Mouse (Mus musculus) stomach, embryonic 16.5 days (tissue): ENCODE data around the gene Hddc3. TPM values are rescaled to one million over a fixed set of nuclear protein-coding genes. Genes with fewer than 3 reads are reported as not detected.
A peak's percentile ranks its signal among the peaks of the same experiment; 100 is the strongest.

Experiments
- ATAC-seq: fragments of 200-750 bp; cut with Nextera tagmentation; 2 replicates; pipeline ENCODE4 v1.8.0; 2017; ENCODE audit warnings: moderate number of reproducible peaks, moderate TSS enrichment; ENCODE audit not compliant: insufficient read depth, low FRiP score
- H3K27ac ChIP-seq: fragments of 300-500 bp; sonication (generic); 2 replicates; pipeline ENCODE4 v1.5.1; 2014; ENCODE audit warnings: low read length
- H3K27me3 ChIP-seq: fragments of 300-500 bp; sonication (generic); 2 replicates; pipeline ENCODE4 v1.6.1; 2014; ENCODE audit warnings: low read length, control low read depth, mixed read lengths; ENCODE audit not compliant: control insufficient read depth, insufficient read depth
- H3K36me3 ChIP-seq: fragments of 300-500 bp; sonication (generic); 2 replicates; pipeline ENCODE4 v1.6.1; 2014; ENCODE audit warnings: low read length; ENCODE audit not compliant: control insufficient read depth, insufficient read depth
- H3K4me1 ChIP-seq: fragments of 300-500 bp; sonication (generic); 2 replicates; pipeline ENCODE4 v1.6.1; 2014; ENCODE audit warnings: low read length, control low read depth, mixed read lengths; ENCODE audit not compliant: control insufficient read depth, insufficient read depth
- H3K4me2 ChIP-seq: fragments of 300-500 bp; sonication (generic); 2 replicates; pipeline ENCODE4 v1.6.1; 2014; ENCODE audit warnings: low read depth, low read length, mixed read lengths
- H3K4me3 ChIP-seq: fragments of 300-500 bp; sonication (generic); replicated peaks from 2 replicates; pipeline ENCODE4 v1.5.1; 2014; ENCODE audit warnings: mild to moderate bottlenecking, low read length
- H3K9ac ChIP-seq: fragments of 300-500 bp; sonication (generic); 2 replicates; pipeline ENCODE4 v1.6.1; 2014; ENCODE audit warnings: low read length
- H3K9me3 ChIP-seq: fragments of 300-500 bp; sonication (generic); replicated peaks from 2 replicates; pipeline ENCODE4 v1.6.1; 2016; ENCODE audit warnings: low read length, control low read depth; ENCODE audit not compliant: control insufficient read depth
- WGBS: fragments of 180-500 bp; shearing (Covaris S2); extraction: QIAGEN DNeasy Blood & Tissue Kit; methylation state at CpG from one replicate; pipeline ENCODE4 v1.1.7; 2014; 5-methylcytosine and 5-hydroxymethylcytosine counted together
- polyA plus RNA-seq: library from polyadenylated mRNA; unstranded; fragments of >200 nt; fragmentation: Nextera tagmentation; extraction: Ambion mirVana; gene quantifications from 2 replicates; pipeline ENCODE4 v1.2.1, GENCODE M21; 2015

Hddc3 gene
- polyA plus RNA-seq, 1 experiment from 2014 or later = 13.4 TPM

GRCm38 (mm10) chr7:80358039-80358438 is 15.1 kb downstream of the Hddc3 start:
- no peak overlapping the region for H3K27ac ChIP-seq
- 84% methylated on average over 4 of the region's 4 CpGs for WGBS

DNA sequence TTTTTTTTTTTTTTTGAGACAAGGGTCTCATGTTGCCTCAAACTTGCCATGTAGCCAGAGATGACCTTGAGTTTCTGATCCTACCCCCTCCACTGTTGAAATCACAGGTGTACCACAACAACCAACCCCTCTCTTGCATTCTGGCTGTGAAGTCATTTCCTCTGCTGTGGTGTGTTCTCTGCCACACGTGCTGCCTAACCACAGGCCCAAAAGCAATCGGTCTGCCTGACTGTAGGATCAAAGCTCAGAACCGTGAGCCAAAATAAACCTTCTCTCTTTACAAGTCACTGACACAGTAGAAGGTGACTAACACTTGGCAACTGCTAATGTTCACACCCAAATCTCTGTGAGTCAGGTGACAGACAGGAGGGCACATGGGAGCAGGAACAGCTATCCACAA is 17.5 kb downstream of the Hddc3 start:
- no peak overlapping the region for H3K27ac ChIP-seq
- no peak overlapping the region for H3K9ac ChIP-seq
- no peak overlapping the region for H3K4me3 ChIP-seq
- H3K4me1 ChIP-seq = no peaks in the 10 kb centered on the region
- no peaks in the 10 kb centered on the region for H3K9me3 ChIP-seq
- no peaks in the 10 kb centered on the region for H3K27me3 ChIP-seq
- no peak for ATAC-seq
- no peak overlapping the region for H3K4me2 ChIP-seq
- WGBS = 49% methylated on average over 3 of the region's 3 CpGs
- H3K36me3 ChIP-seq = peaks cover 14% of the 10 kb centered on the region

More at GRCm38 (mm10) chr7:80358039-80358438, 15.1 kb downstream of the Hddc3 start:
- Histone ChIP-seq H3K36me3 (peaks cover 8% of the 10 kb centered on the region), H3K4me1 (no peaks in the 10 kb centered on the region), H3K9ac (no peak overlapping the region), H3K9me3 (no peaks in the 10 kb centered on the region), H3K4me3 (no peak overlapping the region), H3K27me3 (no peaks in the 10 kb centered on the region), H3K4me2 (no peak overlapping the region)
- ATAC-seq = no peak

- Histone ChIP-seq H3K4me1 (peaks cover 21% of the 10 kb centered on the region), H3K36me3 (peaks cover 20% of the 10 kb centered on the region), H3K27ac (no peak overlapping the region), H3K9me3 (no peaks in the 10 kb centered on the region), H3K27me3 (no peaks in the 10 kb centered on the region), H3K4me2 (no peak overlapping the region), H3K4me3 (no peak overlapping the region), H3K9ac (no peak overlapping the region)
- 66% methylated on average over 2 of the region's 2 CpGs for WGBS
- no peak for ATAC-seq
These were observed 22.9 kb downstream of the Hddc3 start for GRCm38 (mm10) chr7:80365759-80366158.

GRCm38 (mm10) chr7:80367232-80367631 is 24.3 kb downstream of the Hddc3 start:
- WGBS = 95% methylated on average over 7 of the region's 7 CpGs
- Histone ChIP-seq H3K9me3 (no peaks in the 10 kb centered on the region), H3K9ac (no peak overlapping the region), H3K27ac (no peak overlapping the region), H3K27me3 (no peaks in the 10 kb centered on the region), H3K4me3 (no peak overlapping the region), H3K36me3 (peaks cover 18% of the 10 kb centered on the region), H3K4me2 (no peak overlapping the region), H3K4me1 (peaks cover 21% of the 10 kb centered on the region)
- no peak for ATAC-seq

- H3K4me2 ChIP-seq = no peak overlapping the region
- peaks cover 18% of the 10 kb centered on the region for H3K36me3 ChIP-seq
- no peaks in the 10 kb centered on the region for H3K9me3 ChIP-seq
- H3K9ac ChIP-seq = no peak overlapping the region
- peaks cover 21% of the 10 kb centered on the region for H3K4me1 ChIP-seq
- 87% methylated on average over 9 of the region's 9 CpGs for WGBS
- ATAC-seq = no peak
- no peaks in the 10 kb centered on the region for H3K27me3 ChIP-seq
- H3K27ac ChIP-seq = no peak overlapping the region
- H3K4me3 ChIP-seq = no peak overlapping the region
These were observed 25.1 kb downstream of the Hddc3 start for GRCm38 (mm10) chr7:80368009-80368408.

GRCm38 (mm10) chr7:80368635-80369421 is 25.9 kb downstream of the Hddc3 start:
- peak overlapping the region; percentile 73 for H3K4me2 ChIP-seq
- 61% methylated on average over 20 of the region's 20 CpGs for WGBS

DNA sequence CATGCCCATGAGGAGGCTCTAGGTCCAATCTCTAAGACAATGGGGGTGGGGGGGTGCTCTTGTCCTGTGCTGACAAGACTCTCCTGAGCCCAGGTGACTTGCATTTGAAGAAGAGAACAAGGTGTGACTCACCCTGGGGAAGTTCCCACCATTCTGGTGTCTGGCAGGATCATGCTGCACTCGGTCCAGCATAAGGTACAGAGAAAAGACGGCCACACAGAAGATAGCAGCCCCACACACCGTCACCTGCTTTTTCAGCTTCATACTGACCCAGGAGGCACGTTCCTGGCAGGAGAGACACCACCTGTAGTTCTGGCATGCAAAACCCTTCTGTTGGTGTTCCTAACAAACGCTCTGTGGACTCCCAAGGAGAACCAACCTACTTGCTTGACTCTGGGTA is 26.6 kb downstream of the Hddc3 start:
- peak overlapping the region; percentile 72 for H3K4me3 ChIP-seq
- H3K9me3 ChIP-seq = no peaks in the 10 kb centered on the region
- peak overlapping the region; percentile 73 for H3K4me2 ChIP-seq
- H3K36me3 ChIP-seq = peaks cover 13% of the 10 kb centered on the region
- no peaks in the 10 kb centered on the region for H3K27me3 ChIP-seq
- no peak for ATAC-seq
- 0 out of 2 replicates have a peak overlapping the region, but pooled peaks have one; percentile 77 for H3K27ac ChIP-seq
- WGBS = 51% methylated on average over 5 of the region's 5 CpGs
- peaks cover 21% of the 10 kb centered on the region for H3K4me1 ChIP-seq
- H3K9ac ChIP-seq = peak overlapping the region; percentile 90; the same call in 1 of the 2 replicates

More at GRCm38 (mm10) chr7:80368635-80369421, 25.9 kb downstream of the Hddc3 start:
- peaks cover 16% of the 10 kb centered on the region for H3K36me3 ChIP-seq
- no peaks in the 10 kb centered on the region for H3K27me3 ChIP-seq
- no peak for ATAC-seq
- no peak overlapping the region for H3K4me3 ChIP-seq
- H3K9ac ChIP-seq = peak overlapping the region; percentile 11; the same call in 1 of the 2 replicates
- H3K4me1 ChIP-seq = peaks cover 21% of the 10 kb centered on the region
- no peak overlapping the region for H3K27ac ChIP-seq
- no peaks in the 10 kb centered on the region for H3K9me3 ChIP-seq

DNA sequence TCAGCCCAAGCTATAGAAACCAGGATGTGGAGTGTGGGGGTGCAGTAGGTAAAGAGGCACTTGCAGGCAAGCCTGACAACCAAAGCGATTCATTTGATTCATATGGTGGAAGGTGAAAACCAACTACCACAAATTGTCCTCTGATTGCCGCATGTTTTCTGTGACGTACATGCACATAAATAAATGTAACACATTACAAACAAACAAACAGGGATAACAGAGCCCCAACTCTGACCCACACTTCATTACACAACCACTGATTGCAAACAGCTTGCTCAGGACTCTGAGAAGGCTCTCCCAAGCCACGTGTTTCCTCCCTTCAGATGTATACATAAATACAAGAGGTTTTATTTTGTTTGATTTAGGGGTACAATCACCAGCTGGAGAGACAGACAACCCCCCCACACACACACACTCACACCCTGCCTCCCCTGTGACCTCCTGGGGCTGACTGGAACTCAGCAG is 27.1 kb downstream of the Hddc3 start:
- no peak for ATAC-seq
- WGBS = 24% methylated on average over 4 of the region's 4 CpGs

DNA sequence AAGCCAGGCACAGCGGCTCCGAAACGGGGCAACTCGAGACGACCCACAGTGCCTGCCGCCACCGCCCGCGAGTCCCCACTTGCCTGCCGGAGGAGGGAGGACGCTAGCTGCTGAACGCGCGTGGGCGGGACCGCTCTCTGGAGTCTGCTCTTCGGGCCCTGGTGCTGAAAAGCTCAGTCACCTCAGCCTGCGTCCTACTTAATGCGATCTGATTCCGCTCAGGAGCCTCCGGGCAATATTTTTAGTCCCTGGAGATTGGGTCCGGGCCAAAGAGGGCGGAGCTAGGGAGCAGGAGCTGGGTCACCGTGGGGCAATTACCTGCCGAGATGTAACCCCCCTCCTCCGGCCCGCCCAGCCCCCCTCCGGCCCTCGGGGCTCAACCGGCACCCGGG is 27.7 kb downstream of the Hddc3 start:
- Histone ChIP-seq H3K36me3 (peaks cover 13% of the 10 kb centered on the region), H3K4me3 (peak overlapping the region; percentile 72), H3K4me2 (peak overlapping the region; percentile 73), H3K4me1 (peaks cover 21% of the 10 kb centered on the region), H3K9ac (peak overlapping the region; percentile 90), H3K9me3 (no peaks in the 10 kb centered on the region), H3K27me3 (no peaks in the 10 kb centered on the region), H3K27ac (peak overlapping the region; percentile 77)
- peak; percentile 67 for ATAC-seq
- under 1% methylated on average over 31 of the region's 31 CpGs for WGBS

More for the DNA sequence above, 27.1 kb downstream of the Hddc3 start:
- Histone ChIP-seq H3K27ac (peak overlapping the region; percentile 77), H3K4me3 (peak overlapping the region; percentile 72), H3K4me1 (peaks cover 21% of the 10 kb centered on the region), H3K9me3 (no peaks in the 10 kb centered on the region), H3K4me2 (peak overlapping the region; percentile 73), H3K9ac (peak overlapping the region; percentile 90), H3K27me3 (no peaks in the 10 kb centered on the region), H3K36me3 (peaks cover 13% of the 10 kb centered on the region)
